Mouse (Mus musculus): ENCODE measurements around the gene Crybg2. TPM values are rescaled to one million over a fixed set of nuclear protein-coding genes. Genes with fewer than 3 reads are reported as not detected.
A peak's percentile ranks its signal among the peaks of the same experiment; 100 is the strongest.

Crybg2 gene
- polyA plus RNA-seq, 1 experiment from 2014 or later = 0.52 TPM

DNA sequence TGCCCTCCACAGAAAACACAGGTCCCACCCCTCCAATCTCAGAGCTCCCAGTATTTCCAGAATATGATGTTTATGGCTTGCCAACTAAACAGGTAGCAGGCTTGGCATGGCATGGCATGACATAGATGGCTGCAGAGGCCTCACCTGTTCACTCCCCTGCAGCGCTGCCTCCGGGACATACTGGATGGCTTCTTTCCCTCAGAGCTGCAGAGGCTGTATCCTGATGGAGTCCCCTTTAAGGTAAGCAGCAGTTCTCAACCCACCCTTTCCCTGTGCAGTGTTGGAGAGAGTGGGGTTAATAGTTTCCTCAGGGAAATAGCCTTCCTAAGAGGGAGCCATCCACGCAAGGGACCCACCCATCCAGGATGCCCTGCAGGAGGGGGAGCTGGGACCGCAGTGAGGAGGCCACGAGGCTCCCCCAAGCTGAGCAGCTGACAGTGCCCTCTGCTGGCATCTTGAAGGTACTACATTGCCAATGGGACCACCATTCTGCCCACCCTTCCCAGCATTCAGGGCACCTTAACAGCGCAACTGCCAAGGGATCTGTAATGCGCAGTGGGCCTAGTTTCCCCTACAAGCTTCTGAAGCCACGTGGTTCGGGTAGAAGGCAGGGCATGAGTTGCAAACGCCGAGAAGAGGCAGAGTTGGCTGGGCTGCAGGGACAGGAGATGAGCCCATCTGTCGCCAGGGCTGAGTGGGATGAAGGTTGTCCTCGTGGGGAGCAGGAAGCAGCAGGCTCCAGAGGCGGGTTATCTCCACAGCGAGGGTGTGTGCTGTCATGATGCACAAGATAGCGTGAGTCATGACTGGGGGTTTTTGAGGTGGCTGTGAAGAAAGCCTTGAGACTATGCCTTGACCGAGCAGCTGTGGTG lies 63.3 kb downstream of the Crybg2 start:
- Histone ChIP-seq H3K27me3 (ENCODE audit: control insufficient read depth, insufficient read depth, low read length) (no peaks in the 10 kb centered on the region), H3K27ac (ENCODE audit: low read depth, low read length) (no peak overlapping the region), H3K9me3 (replicated peaks; ENCODE audit: control insufficient read depth, low read length) (no peaks in the 10 kb centered on the region), H3K4me1 (ENCODE audit: control insufficient read depth, insufficient read depth, low read length) (peaks cover 15% of the 10 kb centered on the region), H3K4me2 (peak overlapping the region; percentile 27), H3K36me3 (ENCODE audit: control insufficient read depth, insufficient read depth, low read length) (no peaks in the 10 kb centered on the region; the same call in 1 of the 2 replicates), H3K9ac (ENCODE audit: low read depth, low read length) (no peak overlapping the region; the same call in 1 of the 2 replicates), H3K4me3 (ENCODE audit: low read depth, low read length) (no peak overlapping the region)
- ATAC-seq (replicated peaks; ENCODE audit: insufficient number of reproducible peaks, low FRiP score, low TSS enrichment) = no peak
- WGBS (ENCODE audit: insufficient replicate concordance) = 18% methylated on average over 17 of the region's 17 CpGs

DNA sequence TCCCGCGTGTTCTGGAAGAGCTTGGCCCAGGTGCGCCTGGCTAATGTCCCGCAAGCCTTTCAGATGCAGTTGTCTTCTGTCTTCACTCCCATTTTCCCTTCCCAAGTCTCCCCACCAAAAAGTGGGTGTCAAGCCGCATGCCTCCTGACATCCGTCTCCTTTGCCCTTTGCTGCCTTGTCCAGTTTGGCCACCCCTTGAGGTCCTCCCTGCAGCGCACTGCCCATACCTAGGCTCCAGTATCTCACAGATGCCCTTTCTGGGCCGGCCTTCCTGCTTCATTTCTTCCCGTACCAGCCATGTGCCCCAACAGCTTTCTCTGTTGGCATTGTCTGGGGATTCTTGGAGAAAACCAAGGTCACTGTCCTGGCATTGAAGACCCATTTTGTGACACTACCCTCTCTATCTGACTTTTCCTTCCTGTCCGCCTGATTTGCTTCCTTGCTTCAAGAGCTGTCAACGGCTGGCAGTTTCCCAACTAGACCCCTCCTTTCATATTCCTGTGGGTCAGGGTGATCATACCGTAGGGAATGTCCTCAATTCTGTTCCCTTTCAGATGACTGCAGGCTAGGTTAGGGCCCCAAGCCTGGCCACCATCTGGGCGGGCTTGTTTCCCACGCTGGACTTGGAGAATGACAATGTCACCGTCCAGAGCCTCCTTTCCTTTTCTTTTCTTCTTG lies 64.9 kb downstream of the Crybg2 start:
- no peaks in the 10 kb centered on the region for H3K9me3 ChIP-seq (replicated peaks; ENCODE audit: control insufficient read depth, low read length)
- ATAC-seq (replicated peaks; ENCODE audit: insufficient number of reproducible peaks, low FRiP score, low TSS enrichment) = no peak
- H3K4me3 ChIP-seq (ENCODE audit: low read depth, low read length) = no peak overlapping the region
- H3K27me3 ChIP-seq (ENCODE audit: control insufficient read depth, insufficient read depth, low read length) = no peaks in the 10 kb centered on the region
- WGBS (ENCODE audit: insufficient replicate concordance) = 78% methylated on average over 15 of the region's 15 CpGs
- no peak overlapping the region for H3K4me2 ChIP-seq
- no peaks in the 10 kb centered on the region; the same call in 1 of the 2 replicates for H3K36me3 ChIP-seq (ENCODE audit: control insufficient read depth, insufficient read depth, low read length)
- H3K27ac ChIP-seq (ENCODE audit: low read depth, low read length) = no peak overlapping the region
- H3K9ac ChIP-seq (ENCODE audit: low read depth, low read length) = no peak overlapping the region
- H3K4me1 ChIP-seq (ENCODE audit: control insufficient read depth, insufficient read depth, low read length) = peaks cover 24% of the 10 kb centered on the region

DNA sequence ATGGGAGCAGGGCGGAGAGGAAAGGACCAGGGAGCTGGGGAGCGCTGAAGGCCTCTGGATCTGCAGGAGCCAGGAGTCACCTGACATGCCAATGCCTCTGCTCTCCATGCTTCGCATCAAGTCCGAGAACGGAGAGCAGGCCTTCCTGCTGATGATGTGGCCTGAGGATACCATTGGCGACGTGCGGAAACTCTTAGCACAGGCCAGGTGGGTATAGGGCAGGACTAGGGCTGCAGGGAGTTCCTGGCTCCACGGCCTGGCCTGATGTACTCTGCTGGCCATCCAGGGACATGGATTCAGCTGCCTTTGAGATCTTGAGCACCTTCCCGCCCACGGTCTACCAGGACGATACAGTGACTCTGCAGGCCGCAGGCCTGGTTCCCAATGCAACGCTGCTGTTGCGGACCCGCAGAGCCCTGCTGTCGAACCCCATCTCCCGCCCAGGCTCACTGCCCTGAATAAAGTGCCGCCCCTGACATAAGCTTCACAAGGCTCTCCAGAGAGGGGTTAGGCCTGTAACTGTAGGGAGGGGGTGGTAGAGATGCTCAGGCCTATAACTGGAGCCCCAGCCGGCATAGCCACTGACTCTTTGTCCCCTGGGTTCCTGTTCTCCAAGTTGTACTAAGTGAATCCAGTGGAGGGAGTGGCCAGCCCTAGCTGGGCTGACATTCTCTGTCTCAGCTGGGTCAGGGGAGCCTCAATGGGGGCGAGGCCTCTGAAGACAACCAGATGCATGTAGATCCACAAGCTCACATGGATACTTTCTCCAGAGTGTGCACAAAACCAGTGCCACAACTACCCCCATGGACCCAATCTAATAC lies 65.9 kb downstream of the Crybg2 start:
- Histone ChIP-seq H3K36me3 (ENCODE audit: control insufficient read depth, insufficient read depth, low read length) (peaks cover 3% of the 10 kb centered on the region), H3K9ac (ENCODE audit: low read depth, low read length) (peak overlapping the region; percentile 43; the same call in 1 of the 2 replicates), H3K27me3 (ENCODE audit: control insufficient read depth, insufficient read depth, low read length) (no peaks in the 10 kb centered on the region), H3K9me3 (replicated peaks; ENCODE audit: control insufficient read depth, low read length) (no peaks in the 10 kb centered on the region), H3K27ac (ENCODE audit: low read depth, low read length) (no peak overlapping the region), H3K4me3 (ENCODE audit: low read depth, low read length) (no peak overlapping the region), H3K4me2 (no peak overlapping the region), H3K4me1 (ENCODE audit: control insufficient read depth, insufficient read depth, low read length) (peaks cover 24% of the 10 kb centered on the region)
- no peak for ATAC-seq (replicated peaks; ENCODE audit: insufficient number of reproducible peaks, low FRiP score, low TSS enrichment)
- 80% methylated on average over 21 of the region's 21 CpGs for WGBS (ENCODE audit: insufficient replicate concordance)

DNA sequence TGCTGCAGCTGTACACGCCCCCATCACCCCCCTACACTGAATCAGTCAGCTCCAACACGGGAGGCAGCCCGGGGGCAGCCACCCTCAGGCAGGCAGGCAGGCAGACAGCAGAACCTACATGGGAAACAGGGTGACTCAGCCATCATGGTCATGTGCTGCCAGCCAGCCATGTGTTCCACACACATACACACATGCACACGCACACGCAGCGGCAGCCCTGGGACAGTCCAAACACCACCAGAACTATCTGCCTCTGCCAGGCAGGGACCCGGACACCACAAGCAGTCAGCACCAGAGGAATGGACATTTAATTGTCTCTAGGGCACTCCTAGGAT lies 66.5 kb downstream of the Crybg2 start:
- Histone ChIP-seq H3K4me2 (peak overlapping the region; percentile 81; the same call in 1 of the 2 replicates), H3K27me3 (ENCODE audit: control insufficient read depth, insufficient read depth, low read length) (no peaks in the 10 kb centered on the region), H3K36me3 (ENCODE audit: control insufficient read depth, insufficient read depth, low read length) (peaks cover 3% of the 10 kb centered on the region), H3K4me1 (ENCODE audit: control insufficient read depth, insufficient read depth, low read length) (peaks cover 24% of the 10 kb centered on the region), H3K4me3 (ENCODE audit: low read depth, low read length) (no peak overlapping the region), H3K9ac (ENCODE audit: low read depth, low read length) (peak overlapping the region; percentile 46; the same call in 1 of the 2 replicates), H3K27ac (ENCODE audit: low read depth, low read length) (no peak overlapping the region), H3K9me3 (replicated peaks; ENCODE audit: control insufficient read depth, low read length) (no peaks in the 10 kb centered on the region)
- no peak for ATAC-seq (replicated peaks; ENCODE audit: insufficient number of reproducible peaks, low FRiP score, low TSS enrichment)
- 83% methylated on average over 7 of the region's 7 CpGs for WGBS (ENCODE audit: insufficient replicate concordance)

DNA sequence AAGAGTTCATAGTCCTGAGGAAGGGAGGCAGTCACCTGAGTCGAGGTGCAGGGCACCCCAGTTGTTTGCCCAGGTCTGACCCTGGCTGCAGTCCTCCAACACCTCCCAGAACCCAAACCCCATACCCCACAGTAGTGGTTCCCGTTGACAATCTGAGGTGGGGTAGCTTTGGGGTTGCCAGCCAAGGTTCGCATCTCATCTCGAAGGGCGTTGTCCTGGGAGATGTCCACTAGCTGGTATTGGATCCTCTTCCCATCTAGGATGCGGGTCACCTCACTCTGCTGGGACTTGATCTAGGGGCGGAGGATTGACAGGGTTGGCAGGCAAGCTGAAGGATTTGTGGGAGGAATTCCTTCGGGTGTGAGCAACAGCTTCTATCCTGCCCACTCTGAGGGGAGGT lies 67.2 kb downstream of the Crybg2 start:
- Histone ChIP-seq H3K27ac (ENCODE audit: low read depth, low read length) (peak overlapping the region; percentile 86; the same call in 1 of the 2 replicates), H3K4me1 (ENCODE audit: control insufficient read depth, insufficient read depth, low read length) (peaks cover 27% of the 10 kb centered on the region), H3K9me3 (replicated peaks; ENCODE audit: control insufficient read depth, low read length) (no peaks in the 10 kb centered on the region), H3K36me3 (ENCODE audit: control insufficient read depth, insufficient read depth, low read length) (peaks cover 3% of the 10 kb centered on the region), H3K4me2 (peak overlapping the region; percentile 81), H3K4me3 (ENCODE audit: low read depth, low read length) (peak overlapping the region; percentile 89), H3K9ac (ENCODE audit: low read depth, low read length) (peak overlapping the region; percentile 89), H3K27me3 (ENCODE audit: control insufficient read depth, insufficient read depth, low read length) (no peaks in the 10 kb centered on the region)
- 55% methylated on average over 8 of the region's 8 CpGs for WGBS (ENCODE audit: insufficient replicate concordance)
- no peak for ATAC-seq (replicated peaks; ENCODE audit: insufficient number of reproducible peaks, low FRiP score, low TSS enrichment)

DNA sequence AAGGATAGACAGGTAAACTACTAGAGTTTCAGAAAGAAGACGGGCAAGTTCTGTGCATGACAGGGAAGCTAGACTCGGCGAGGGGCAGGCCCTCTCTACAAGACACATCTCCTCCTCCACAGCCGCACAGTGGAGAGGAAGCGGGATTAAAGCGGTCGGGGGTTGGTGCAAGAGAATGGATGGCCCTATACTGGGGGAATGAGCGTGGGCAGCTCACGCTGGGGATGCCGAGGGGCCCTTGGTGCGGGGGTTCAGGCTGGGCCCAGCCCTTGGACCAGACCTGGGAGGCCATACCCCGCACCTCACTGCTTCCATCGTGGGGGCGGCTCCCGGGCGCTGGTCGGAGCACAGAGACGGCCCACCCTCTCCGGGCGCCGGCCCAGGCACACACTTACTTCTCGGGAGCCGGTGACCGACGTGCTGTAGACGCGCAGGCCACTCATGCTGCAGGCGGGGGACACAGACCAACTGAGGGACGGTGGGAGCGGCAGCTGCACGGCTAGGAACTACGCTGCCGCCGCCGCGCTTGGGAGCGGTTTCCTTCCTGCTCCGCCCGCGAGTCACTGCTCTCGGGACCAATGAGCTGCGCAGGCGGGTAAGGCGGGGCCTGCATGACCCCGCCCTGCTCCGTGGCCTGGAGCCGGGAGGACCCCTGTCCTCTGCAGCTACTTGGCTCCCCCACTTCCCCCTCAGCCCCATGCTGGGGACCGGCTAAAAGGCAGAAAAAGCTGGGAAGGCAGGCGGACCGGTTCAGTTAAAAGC lies 67.8 kb downstream of the Crybg2 start, which contains the start of gene Sh3bgrl3:
TSS of gene Sh3bgrl3 (minus strand) at position 569 of the 762 bp plus-strand sequence.
- peak; percentile 85 for ATAC-seq (replicated peaks; ENCODE audit: insufficient number of reproducible peaks, low FRiP score, low TSS enrichment)
- Histone ChIP-seq H3K36me3 (ENCODE audit: control insufficient read depth, insufficient read depth, low read length) (peaks cover 3% of the 10 kb centered on the region), H3K4me1 (ENCODE audit: control insufficient read depth, insufficient read depth, low read length) (peaks cover 27% of the 10 kb centered on the region), H3K27me3 (ENCODE audit: control insufficient read depth, insufficient read depth, low read length) (no peaks in the 10 kb centered on the region), H3K4me2 (peak within 1 kb of the TSS; percentile 81), H3K4me3 (ENCODE audit: low read depth, low read length) (peak within 1 kb of the TSS; percentile 89), H3K9me3 (replicated peaks; ENCODE audit: control insufficient read depth, low read length) (no peaks in the 10 kb centered on the region), H3K27ac (ENCODE audit: low read depth, low read length) (peak within 1 kb of the TSS; percentile 86), H3K9ac (ENCODE audit: low read depth, low read length) (peak within 1 kb of the TSS; percentile 89)
- WGBS (ENCODE audit: insufficient replicate concordance) = 0% methylated on average over 50 of the region's 50 CpGs

DNA sequence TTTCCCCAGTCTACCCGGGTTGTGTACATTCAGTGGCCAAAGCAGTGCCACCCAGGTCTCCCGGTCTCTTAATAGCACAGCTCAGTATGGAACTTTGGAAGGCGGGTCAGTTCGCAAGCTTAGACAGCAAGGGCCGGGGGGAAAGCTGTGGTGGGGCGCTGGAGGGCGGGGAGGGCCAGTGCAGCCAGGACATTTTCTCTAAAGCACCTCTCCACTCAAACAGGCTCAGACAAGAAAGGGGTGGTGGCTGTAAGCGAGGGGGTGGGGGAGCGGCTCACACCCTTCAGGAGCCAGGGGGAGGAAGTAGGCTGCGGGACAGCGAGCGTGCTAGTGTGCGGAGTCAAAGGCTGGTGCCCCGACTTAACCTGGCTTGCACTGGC lies 68.4 kb downstream of the Crybg2 start:
- Histone ChIP-seq H3K9me3 (replicated peaks; ENCODE audit: control insufficient read depth, low read length) (no peaks in the 10 kb centered on the region), H3K27me3 (ENCODE audit: control insufficient read depth, insufficient read depth, low read length) (no peaks in the 10 kb centered on the region), H3K27ac (ENCODE audit: low read depth, low read length) (peak overlapping the region; percentile 86), H3K36me3 (ENCODE audit: control insufficient read depth, insufficient read depth, low read length) (peaks cover 3% of the 10 kb centered on the region), H3K9ac (ENCODE audit: low read depth, low read length) (peak overlapping the region; percentile 89), H3K4me1 (ENCODE audit: control insufficient read depth, insufficient read depth, low read length) (peaks cover 27% of the 10 kb centered on the region), H3K4me2 (peak overlapping the region; percentile 81), H3K4me3 (ENCODE audit: low read depth, low read length) (peak overlapping the region; percentile 89)
- WGBS (ENCODE audit: insufficient replicate concordance) = 1% methylated on average over 14 of the region's 14 CpGs
- ATAC-seq (replicated peaks; ENCODE audit: insufficient number of reproducible peaks, low FRiP score, low TSS enrichment) = peak; percentile 44
